Mouse (Mus musculus): Measurements from ENCODE around the gene Rps6ka1.

The Rps6ka1 gene

GRCm38 (mm10) chr4:133897431-133897891 lies 9.9 kb upstream of the Rps6ka1 start:
- ATAC-seq (ENCODE audit: low TSS enrichment): no peak

GRCm38 (mm10) chr4:133896984-133897383 lies 9.4 kb upstream of the Rps6ka1 start:
- no peak for ATAC-seq (ENCODE audit: low TSS enrichment)

- ATAC-seq (ENCODE audit: low TSS enrichment): no peak
Measured at GRCm38 (mm10) chr4:133896002-133896401, 8.4 kb upstream of the Rps6ka1 start.

GRCm38 (mm10) chr4:133887249-133887648 lies 348 bp downstream of the Rps6ka1 start:
- ATAC-seq (ENCODE audit: low TSS enrichment): peak; percentile 44; the same call in 1 of the 2 replicates

GRCm38 (mm10) chr4:133885991-133886501 lies 1.6 kb downstream of the Rps6ka1 start:
- no peak for ATAC-seq (ENCODE audit: low TSS enrichment)

GRCm38 (mm10) chr4:133885331-133885730 lies 2.3 kb downstream of the Rps6ka1 start:
- ATAC-seq (ENCODE audit: low TSS enrichment): no peak

GRCm38 (mm10) chr4:133884888-133885287 lies 2.7 kb downstream of the Rps6ka1 start:
- ATAC-seq (ENCODE audit: low TSS enrichment): no peak

GRCm38 (mm10) chr4:133884127-133884753 lies 3.4 kb downstream of the Rps6ka1 start:
- ATAC-seq (ENCODE audit: low TSS enrichment): no peak

GRCm38 (mm10) chr4:133881851-133882250 lies 5.7 kb downstream of the Rps6ka1 start:
- no peak for ATAC-seq (ENCODE audit: low TSS enrichment)

GRCm38 (mm10) chr4:133881399-133881798 lies 6.2 kb downstream of the Rps6ka1 start:
- no peak for ATAC-seq (ENCODE audit: low TSS enrichment)

GRCm38 (mm10) chr4:133879145-133879902 lies 8.3 kb downstream of the Rps6ka1 start:
- ATAC-seq (ENCODE audit: low TSS enrichment): no peak

- no peak for ATAC-seq (ENCODE audit: low TSS enrichment)
Measured at GRCm38 (mm10) chr4:133877850-133878755, 9.5 kb downstream of the Rps6ka1 start.

GRCm38 (mm10) chr4:133874865-133875517 lies 12.6 kb downstream of the Rps6ka1 start:
- no peak for ATAC-seq (ENCODE audit: low TSS enrichment)

- ATAC-seq (ENCODE audit: low TSS enrichment): no peak
Measured at GRCm38 (mm10) chr4:133873926-133874864, 13.4 kb downstream of the Rps6ka1 start.

- no peak for ATAC-seq (ENCODE audit: low TSS enrichment)
Measured at GRCm38 (mm10) chr4:133873431-133873851, 14.2 kb downstream of the Rps6ka1 start.

- no peak for ATAC-seq (ENCODE audit: low TSS enrichment)
Measured at GRCm38 (mm10) chr4:133872812-133873300, 14.7 kb downstream of the Rps6ka1 start.

- ATAC-seq (ENCODE audit: low TSS enrichment): no peak
Measured at GRCm38 (mm10) chr4:133872222-133872811, 15.3 kb downstream of the Rps6ka1 start.

- ATAC-seq (ENCODE audit: low TSS enrichment): no peak
Measured at GRCm38 (mm10) chr4:133865231-133865630, 22.4 kb downstream of the Rps6ka1 start.

- peak; percentile 65; the same call in 1 of the 2 replicates for ATAC-seq (ENCODE audit: low TSS enrichment)
Measured at GRCm38 (mm10) chr4:133864380-133864981, 23.1 kb downstream of the Rps6ka1 start.

Data from frontal cortex, adult (tissue).